Mouse (Mus musculus) gonadal fat pad, adult 2 months (tissue): Measurements from ENCODE around the gene Rgl1. TPM values are rescaled to one million over a fixed set of nuclear protein-coding genes. Genes with fewer than 3 reads are reported as not detected.

ENCODE experiments used
- DNase-seq: peaks from one replicate; pipeline ENCODE4 v3.0.0-alpha.2; 2012; ENCODE audit warnings: low read depth
- polyA plus RNA-seq: library from polyadenylated mRNA; depleted of rRNA; stranded (reverse); fragments of >200 nt; gene quantifications from 2 replicates; pipeline ENCODE4 v1.2.3, GENCODE M21; 2012; rRNA removed

Rgl1 gene
- polyA plus RNA-seq, 1 experiment: 21.5 TPM

DNA sequence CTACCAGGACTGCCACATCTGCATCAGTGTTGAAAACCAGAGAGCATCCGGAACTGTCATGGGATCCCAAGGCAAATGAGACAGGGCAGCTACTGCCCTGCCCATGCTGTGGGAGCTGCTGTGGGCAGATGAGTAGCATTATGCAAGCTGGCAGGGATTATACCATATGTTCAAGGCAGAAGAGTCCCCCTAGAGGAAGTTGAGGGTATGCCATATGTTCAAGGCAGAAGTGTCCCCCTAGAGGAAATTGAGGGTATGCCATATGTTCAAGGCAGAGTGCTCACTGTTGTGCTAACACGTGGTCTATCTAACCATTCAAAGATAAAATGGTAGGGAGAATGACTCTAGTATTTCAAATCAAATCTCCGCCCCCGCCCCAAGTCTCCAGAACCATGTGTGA lies 254.9 kb downstream of the Rgl1 start:
- no peak for DNase-seq

DNA sequence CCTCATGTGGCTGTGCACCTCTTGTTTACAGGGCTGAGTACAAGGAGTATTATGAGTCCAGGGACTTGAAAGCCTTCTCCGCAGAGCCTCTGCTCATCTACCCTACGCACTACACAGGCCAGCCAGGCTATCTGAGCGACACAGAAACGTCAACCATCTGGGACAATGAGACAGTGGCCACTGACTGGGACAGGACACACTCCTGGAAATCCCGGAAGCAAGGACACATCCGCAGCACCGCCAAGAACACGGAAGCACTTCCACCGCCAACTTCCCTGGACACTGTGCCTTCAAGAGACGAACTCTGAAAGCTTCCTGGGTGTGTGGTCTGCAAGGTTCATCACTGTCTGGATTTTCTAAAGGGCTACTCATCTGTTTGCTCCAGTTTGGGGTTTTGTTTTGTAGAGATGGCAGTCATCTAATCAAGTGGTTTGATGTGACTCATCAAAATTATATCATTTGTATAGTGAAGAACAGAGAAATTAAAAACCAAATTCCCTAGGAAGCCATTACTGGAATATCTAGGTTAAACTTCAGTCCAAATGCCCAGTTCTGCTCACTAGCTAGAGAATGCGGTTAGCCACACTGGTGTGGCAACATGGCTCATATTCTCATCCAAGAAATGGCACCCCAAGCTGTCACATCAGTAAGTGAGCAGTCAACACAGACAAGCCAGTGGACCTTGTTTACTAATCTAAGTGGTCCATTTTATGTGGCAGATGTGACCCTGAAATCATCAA lies 257.5 kb downstream of the Rgl1 start:
- DNase-seq: no peak

- DNase-seq: no peak
These were observed 259.4 kb downstream of the Rgl1 start for GRCm38 (mm10) chr1:152506726-152507125.

DNA sequence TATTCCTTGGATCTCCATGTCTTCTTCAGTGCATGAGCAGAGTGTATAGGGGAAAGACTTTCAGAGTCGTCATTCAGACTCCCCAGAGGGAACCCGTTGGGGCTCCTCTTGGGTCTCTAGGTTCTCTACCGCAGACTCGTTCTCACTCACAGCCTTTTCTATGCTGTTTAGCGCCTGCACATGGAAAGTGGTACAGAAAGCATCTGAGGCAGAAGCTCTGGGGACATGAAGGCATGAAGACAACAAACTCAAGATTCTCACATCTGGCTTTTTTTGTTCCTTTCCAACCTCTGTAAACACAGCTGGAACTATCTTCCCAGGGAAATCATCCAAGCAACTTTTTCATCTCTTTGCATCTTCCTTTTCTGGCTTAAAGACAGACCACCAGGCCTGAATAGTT lies 260.0 kb downstream of the Rgl1 start:
- DNase-seq: no peak

GRCm38 (mm10) chr1:152499802-152500201 lies 266.3 kb downstream of the Rgl1 start:
- DNase-seq: no peak

- DNase-seq: no peak
These were observed 268.6 kb downstream of the Rgl1 start for GRCm38 (mm10) chr1:152497581-152497980.

- DNase-seq: no peak
These were observed 269.3 kb downstream of the Rgl1 start for GRCm38 (mm10) chr1:152496831-152497230.

- no peak for DNase-seq
These were observed 273.9 kb downstream of the Rgl1 start for GRCm38 (mm10) chr1:152492258-152492657.

- no peak for DNase-seq
These were observed 275.3 kb downstream of the Rgl1 start for GRCm38 (mm10) chr1:152490842-152491241.

DNA sequence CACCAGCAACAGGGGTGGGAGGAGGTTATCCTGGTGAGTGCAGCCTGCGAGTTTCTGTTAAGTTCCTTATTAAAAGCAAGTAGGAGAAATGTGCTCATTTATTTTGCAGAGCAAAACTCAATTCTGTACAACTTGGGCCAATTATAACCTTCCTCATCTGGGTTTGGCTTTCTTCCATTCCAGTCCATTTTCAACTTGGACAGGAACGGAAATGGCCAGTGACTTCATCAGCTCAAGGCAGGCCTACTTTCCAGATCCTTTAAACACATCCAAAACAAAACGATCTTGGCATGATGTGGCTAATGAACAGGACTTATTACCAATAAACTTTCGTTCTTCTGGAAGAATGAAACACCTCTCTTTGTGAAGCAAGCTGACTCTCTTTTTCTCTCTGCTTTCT lies 290.0 kb downstream of the Rgl1 start:
- DNase-seq: no peak

DNA sequence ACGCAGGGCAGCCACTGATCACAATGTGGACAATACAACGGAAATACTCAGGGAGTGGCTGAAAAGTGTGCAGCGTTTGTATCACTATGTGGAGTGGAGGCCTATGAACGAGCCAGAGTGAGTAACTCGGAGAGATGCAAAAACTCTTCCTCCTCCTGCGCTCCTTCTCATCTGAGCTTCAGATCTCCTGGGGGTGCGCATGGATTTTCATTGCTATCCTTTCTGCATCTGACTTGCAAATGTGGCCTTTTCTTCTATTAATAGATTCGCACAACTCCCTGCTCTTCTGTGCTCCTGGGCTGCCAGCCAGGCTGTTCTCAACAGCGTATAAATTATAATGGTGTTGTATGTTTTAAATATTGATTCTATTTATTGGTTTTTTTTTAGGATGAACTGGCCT lies 297.7 kb downstream of the Rgl1 start:
- no peak for DNase-seq

Other genes with a start within 250 kb of the Rgl1 start
- not detected in 2 replicates for gene Apobec4, start 15.8 kb downstream of the Rgl1 start, polyA plus RNA-seq
- 83.3 and 101 TPM in 2 replicates for gene Arpc5, start 191 bp upstream of the Rgl1 start, polyA plus RNA-seq
- gene Ncf2, start 33.8 kb upstream of the Rgl1 start, polyA plus RNA-seq: 65.7 and 76.4 TPM in 2 replicates
- 33.9 and 39.9 TPM in 2 replicates for gene Smg7, start 136.3 kb upstream of the Rgl1 start, polyA plus RNA-seq
- gene Nmnat2, start 188.6 kb upstream of the Rgl1 start, polyA plus RNA-seq: 1.1 and 1.2 TPM in 2 replicates